15 mouse cellular contexts compared by ENCODE assay signal in the genomic region with DNA sequence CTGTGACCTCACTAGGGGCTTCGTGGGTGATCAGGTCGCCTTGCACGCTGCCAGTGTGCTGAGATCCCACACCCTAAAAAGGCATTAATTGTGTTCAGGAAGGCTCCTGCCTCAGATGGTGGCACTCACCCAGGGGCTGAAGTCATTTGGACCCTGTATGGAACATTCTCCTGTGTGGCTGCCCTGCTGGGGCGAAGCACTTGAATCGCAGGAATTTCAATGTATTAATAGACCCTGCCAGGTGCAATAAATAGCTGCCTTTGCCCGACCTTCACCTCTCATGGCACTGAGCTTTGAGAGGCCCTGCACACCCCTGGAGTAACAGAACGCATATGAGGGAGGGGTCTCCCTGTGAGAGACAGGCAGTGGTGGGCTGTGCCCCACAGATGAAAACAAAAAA. TPM values are rescaled to one million over a fixed set of nuclear protein-coding genes. Genes with fewer than 3 reads are reported as not detected.
DNase-seq lines count a peak whose midpoint lies in the region; ATAC-seq and TF ChIP-seq lines count a peak whose summit lies in the region.
"Had no signal": no experiment of that assay in that cellular context is flagged by ENCODE, and none has a peak within 500 bp of the region (broad histone marks: within the 10 kb centered on the region; RNA-seq: fewer than 3 reads in every experiment).

No protein-coding gene starts in this region.

- TF ChIP-seq CTCF in kidney, adult 2 months (conservative IDR thresholded peaks at IDR 0.05; ENCODE audit: insufficient read depth, insufficient read length, low read depth, low read length) = no peak
- no peak for TF ChIP-seq CTCF in embryonic fibroblast, embryonic 13.5 days (IDR thresholded peaks at IDR 0.05; ENCODE audit: borderline replicate concordance, insufficient read depth, low read length)

- ATAC-seq in heart, embryonic 12.5 days (ENCODE audit: insufficient number of reproducible peaks, low FRiP score) = peak; percentile 52
- ATAC-seq: liver, postnatal 0 days had no signal

- H3K4me3 ChIP-seq in kidney, adult 2 months (ENCODE audit: insufficient read depth, low read depth, low read length) = no peak overlapping the region
- H3K4me3 ChIP-seq in embryonic fibroblast, embryonic 13.5 days (ENCODE audit: insufficient read depth, low read length) = no peak overlapping the region
- no peak overlapping the region for H3K4me3 ChIP-seq in heart, embryonic 12.5 days
- H3K4me3 ChIP-seq: neural tube, embryonic 13.5 days had no signal

- no peak overlapping the region for H3K27ac ChIP-seq in kidney, adult 2 months (ENCODE audit: insufficient read depth, low read depth, low read length)
- H3K27ac ChIP-seq in embryonic fibroblast, embryonic 13.5 days (ENCODE audit: insufficient read depth, low read length) = 0 out of 2 replicates have a peak overlapping the region, but pooled peaks have one; percentile 3
- H3K27ac ChIP-seq in heart, embryonic 12.5 days (ENCODE audit: poor library complexity, severe bottlenecking) = peak overlapping the region; percentile 99
- H3K27ac ChIP-seq: neural tube, embryonic 13.5 days had no signal

- TF ChIP-seq POLR2A in kidney, adult 2 months (IDR thresholded peaks at IDR 0.05; ENCODE audit: low read depth, low read length) = no peak
- no peak for TF ChIP-seq POLR2A in embryonic fibroblast, embryonic 13.5 days (IDR thresholded peaks at IDR 0.05; ENCODE audit: low read depth, low read length)

- H3K4me1 ChIP-seq in kidney, adult 2 months (ENCODE audit: control insufficient read depth, insufficient read depth, low read length) = no peaks in the 10 kb centered on the region
- peaks cover 16% of the 10 kb centered on the region for H3K4me1 ChIP-seq in embryonic fibroblast, embryonic 13.5 days (ENCODE audit: control insufficient read depth, insufficient read depth, low read length)
- peaks cover 82% of the 10 kb centered on the region for H3K4me1 ChIP-seq in heart, embryonic 12.5 days (replicated peaks)

- H3K9me3 ChIP-seq in heart, embryonic 12.5 days (replicated peaks) = no peaks in the 10 kb centered on the region
- H3K9me3 ChIP-seq: neural tube, embryonic 13.5 days had no signal

- peak; percentile 36 for DNase-seq in kidney, adult 2 months
- DNase-seq in kidney, adult 9 months = no peak
- DNase-seq in heart, postnatal 4 days = peak; percentile 87
- no peak for DNase-seq in left cerebral cortex, adult 8-10 months (ENCODE audit: low spot score in 2 of 2)
- no peak for DNase-seq in spleen, postnatal 36 days (ENCODE audit: low spot score in 2 of 2)
- no peak for DNase-seq in cerebellum, adult 18-20 months
- DNase-seq: adrenal gland, adult 2 months; B cell, adult 2 months; cerebellum, adult 9-11 months; liver, postnatal 0 days; thymus, adult 2 months had no signal

- WGBS in kidney, adult 2 months = 54% methylated on average over 7 of the region's 7 CpGs
- WGBS in heart, embryonic 12.5 days = 49% methylated on average over 7 of the region's 7 CpGs

- H3K9ac ChIP-seq in heart, embryonic 12.5 days = peak overlapping the region; percentile 56
- H3K9ac ChIP-seq: liver, postnatal 0 days; neural tube, embryonic 13.5 days had no signal

- H3K27me3 ChIP-seq in kidney, adult 2 months (replicated peaks; ENCODE audit: control insufficient read depth, insufficient read depth, low read length) = no peaks in the 10 kb centered on the region
- no peaks in the 10 kb centered on the region for H3K27me3 ChIP-seq in heart, embryonic 12.5 days (replicated peaks)
- H3K27me3 ChIP-seq: neural tube, embryonic 13.5 days had no signal

- H3K36me3 ChIP-seq in kidney, adult 2 months (ENCODE audit: control insufficient read depth, insufficient read depth, low read length) = no peaks in the 10 kb centered on the region
- peaks cover 15% of the 10 kb centered on the region for H3K36me3 ChIP-seq in heart, embryonic 12.5 days
- H3K36me3 ChIP-seq: neural tube, embryonic 13.5 days had no signal

- peak overlapping the region; percentile 34 for H3K4me2 ChIP-seq in heart, embryonic 12.5 days
- H3K4me2 ChIP-seq: neural tube, embryonic 13.5 days had no signal

RNA-seq across cellular contexts. Expression of gene Lrrfip1, which starts 17.0 kb away (rescaled TPM):
- 9.4 and 11.4 TPM in 2 replicates for polyA plus RNA-seq in kidney, adult 2 months (2012; rRNA removed)
- polyA plus RNA-seq in embryonic fibroblast, embryonic 13.5 days (2011; ENCODE audit: insufficient read length, low read depth, missing spikeins) = 109 and 170 TPM in 2 replicates
- polyA plus RNA-seq in heart, embryonic 12.5 days (2016; fragmentation: Nextera tagmentation; extraction: Ambion mirVana) = 151 and 161 TPM in 2 replicates
- total RNA-seq in heart, postnatal 4 days (2021) = 100 to 1,000 TPM; 214 to 233 TPM
- 10 to 100 TPM; 56.4 to 65.5 (median 60.6) TPM for total RNA-seq in left cerebral cortex, adult 8-10 months (2022)

RNA-seq across cellular contexts. Expression of gene Rab17, which starts 46.1 kb away (rescaled TPM):
- polyA plus RNA-seq in kidney, adult 2 months (2012; rRNA removed) = 34.4 and 35.9 TPM in 2 replicates
- not detected in 2 replicates for polyA plus RNA-seq in embryonic fibroblast, embryonic 13.5 days (2011; ENCODE audit: insufficient read length, low read depth, missing spikeins)
- polyA plus RNA-seq in heart, embryonic 12.5 days (2016; fragmentation: Nextera tagmentation; extraction: Ambion mirVana) = 0.64 and 1.3 TPM in 2 replicates
- total RNA-seq in heart, postnatal 4 days (2021) = 1 to 10 TPM; 4.3 to 5.1 TPM
- under 1 TPM in 1 of 4 experiments, not detected in 3; 0.59 TPM for total RNA-seq in left cerebral cortex, adult 8-10 months (2022)
- total RNA-seq: midbrain, postnatal 0 days had no signal

Comparison
In these comparisons a context has a peak if more than half of its experiments do, and no peak if none do; other contexts are left out.
1. DNase-seq: peak in kidney, adult 2 months (single experiment) and heart, postnatal 4 days (single experiment); none in kidney, adult 9 months (single experiment), left cerebral cortex, adult 8-10 months (0 of 2), spleen, postnatal 36 days (0 of 2) and cerebellum, adult 18-20 months (0 of 2).
2. RNA of gene Rab17, which starts 46.1 kb away (polyA plus RNA-seq): 34.4 to 35.9 TPM in kidney, adult 2 months; 0.64 to 1.3 TPM in heart, embryonic 12.5 days and not detected in embryonic fibroblast, embryonic 13.5 days; every median in the first group is over 10 times any median in the second.